Mouse (Mus musculus): ENCODE data around the gene Adam23.

The Adam23 gene

GRCm38 (mm10) chr1:63445656-63446046 lies at the start of gene Adam23:
Gene Adam23 (plus strand): TSS chr1:63445891.
- no peak for DNase-seq (ENCODE audit: low spot score in 2 of 2)

- DNase-seq (ENCODE audit: low spot score in 2 of 2), result no peak
Observed at GRCm38 (mm10) chr1:63401130-63401529, 44.6 kb upstream of the Adam23 start.

GRCm38 (mm10) chr1:63403601-63404000 lies 42.1 kb upstream of the Adam23 start:
- DNase-seq (ENCODE audit: low spot score in 2 of 2), result no peak

- no peak for DNase-seq (ENCODE audit: low spot score in 2 of 2)
Observed at GRCm38 (mm10) chr1:63408344-63408743, 37.3 kb upstream of the Adam23 start.

GRCm38 (mm10) chr1:63418491-63418890 lies 27.2 kb upstream of the Adam23 start:
- no peak for DNase-seq (ENCODE audit: low spot score in 2 of 2)

- peak; percentile 16 to 20 for DNase-seq (ENCODE audit: low spot score in 2 of 2)
Observed at GRCm38 (mm10) chr1:63430668-63431067, 15.0 kb upstream of the Adam23 start.

GRCm38 (mm10) chr1:63431166-63431565 lies 14.5 kb upstream of the Adam23 start:
- DNase-seq (ENCODE audit: low spot score in 2 of 2), result no peak

- no peak for DNase-seq (ENCODE audit: low spot score in 2 of 2)
Observed at GRCm38 (mm10) chr1:63431842-63432241, 13.8 kb upstream of the Adam23 start.

- no peak for DNase-seq (ENCODE audit: low spot score in 2 of 2)
Observed at GRCm38 (mm10) chr1:63434052-63434451, 11.6 kb upstream of the Adam23 start.

GRCm38 (mm10) chr1:63437529-63437928 lies 8.2 kb upstream of the Adam23 start:
- DNase-seq (ENCODE audit: low spot score in 2 of 2), result no peak

- no peak for DNase-seq (ENCODE audit: low spot score in 2 of 2)
Observed at GRCm38 (mm10) chr1:63442186-63442585, 3.5 kb upstream of the Adam23 start.

GRCm38 (mm10) chr1:63442616-63443015 lies 3.1 kb upstream of the Adam23 start:
- no peak for DNase-seq (ENCODE audit: low spot score in 2 of 2)

GRCm38 (mm10) chr1:63445149-63445609 lies 512 bp upstream of the Adam23 start:
- no peak for DNase-seq (ENCODE audit: low spot score in 2 of 2)

- no peak for DNase-seq (ENCODE audit: low spot score in 2 of 2)
Observed at GRCm38 (mm10) chr1:63446047-63446704, 485 bp downstream of the Adam23 start.

- no peak for DNase-seq (ENCODE audit: low spot score in 2 of 2)
Observed at GRCm38 (mm10) chr1:63446721-63447120, 1.0 kb downstream of the Adam23 start.

GRCm38 (mm10) chr1:63450091-63450490 lies 4.4 kb downstream of the Adam23 start:
- DNase-seq (ENCODE audit: low spot score in 2 of 2), result no peak

GRCm38 (mm10) chr1:63453332-63453887 lies 7.7 kb downstream of the Adam23 start:
- no peak for DNase-seq (ENCODE audit: low spot score in 2 of 2)

GRCm38 (mm10) chr1:63457801-63458519 lies 12.3 kb downstream of the Adam23 start:
- DNase-seq (ENCODE audit: low spot score in 2 of 2), result no peak

- no peak for DNase-seq (ENCODE audit: low spot score in 2 of 2)
Observed at GRCm38 (mm10) chr1:63459151-63459550, 13.5 kb downstream of the Adam23 start.

- no peak for DNase-seq (ENCODE audit: low spot score in 2 of 2)
Observed at GRCm38 (mm10) chr1:63459926-63460325, 14.2 kb downstream of the Adam23 start.

GRCm38 (mm10) chr1:63464441-63464840 lies 18.8 kb downstream of the Adam23 start:
- no peak for DNase-seq (ENCODE audit: low spot score in 2 of 2)

GRCm38 (mm10) chr1:63473272-63473671 lies 27.6 kb downstream of the Adam23 start:
- no peak for DNase-seq (ENCODE audit: low spot score in 2 of 2)

- DNase-seq (ENCODE audit: low spot score in 2 of 2), result no peak
Observed at GRCm38 (mm10) chr1:63473696-63474095, 28.0 kb downstream of the Adam23 start.
